Mouse (Mus musculus) ovary, postnatal 14 days (tissue): ENCODE results near the gene Gtf2e1.

Experiments used
- DNase-seq: peaks from one replicate; pipeline ENCODE4 v3.0.0; 2022; ENCODE audit warnings: low spot score

Gtf2e1 gene

GRCm38 (mm10) chr16:37478311-37479291 is 61.0 kb downstream of the Gtf2e1 start:
- DNase-seq = no peak

- DNase-seq = no peak
Measured at GRCm38 (mm10) chr16:37472620-37473312, 66.8 kb downstream of the Gtf2e1 start.

- DNase-seq = no peak
Measured at GRCm38 (mm10) chr16:37469595-37469994, 70.0 kb downstream of the Gtf2e1 start.

DNA sequence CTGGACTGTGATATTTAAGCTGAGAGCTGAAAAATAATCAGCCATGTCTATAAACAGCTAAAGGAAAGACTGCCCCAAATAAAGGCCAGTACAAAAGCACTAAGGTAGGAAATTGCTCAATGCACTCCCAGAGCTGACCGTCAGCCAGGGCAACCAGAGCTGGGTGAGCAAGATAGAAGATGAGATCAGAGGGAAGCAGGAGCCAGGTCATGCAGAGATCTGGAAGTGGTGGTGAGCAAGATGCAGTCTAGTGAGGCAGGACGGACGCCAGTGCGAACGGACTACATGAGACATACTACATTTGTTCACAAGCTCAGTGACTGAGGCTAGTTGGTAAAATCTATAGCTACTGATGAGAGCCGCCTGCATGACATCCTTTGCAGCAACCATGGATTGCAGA is 75.6 kb downstream of the Gtf2e1 start:
- no peak for DNase-seq

- DNase-seq = no peak
Measured at GRCm38 (mm10) chr16:37462886-37463285, 76.7 kb downstream of the Gtf2e1 start.

GRCm38 (mm10) chr16:37461601-37462000 is 78.0 kb downstream of the Gtf2e1 start:
- DNase-seq = no peak
